Mouse (Mus musculus) forelimb bud, embryonic 11.5 days (tissue): ENCODE data around the gene Pink1.

Experiments used
- DNase-seq: peaks from one replicate; pipeline ENCODE4 v3.0.0-alpha.2; 2012; ENCODE audit warnings: low read depth, low spot score

The Pink1 gene

DNA sequence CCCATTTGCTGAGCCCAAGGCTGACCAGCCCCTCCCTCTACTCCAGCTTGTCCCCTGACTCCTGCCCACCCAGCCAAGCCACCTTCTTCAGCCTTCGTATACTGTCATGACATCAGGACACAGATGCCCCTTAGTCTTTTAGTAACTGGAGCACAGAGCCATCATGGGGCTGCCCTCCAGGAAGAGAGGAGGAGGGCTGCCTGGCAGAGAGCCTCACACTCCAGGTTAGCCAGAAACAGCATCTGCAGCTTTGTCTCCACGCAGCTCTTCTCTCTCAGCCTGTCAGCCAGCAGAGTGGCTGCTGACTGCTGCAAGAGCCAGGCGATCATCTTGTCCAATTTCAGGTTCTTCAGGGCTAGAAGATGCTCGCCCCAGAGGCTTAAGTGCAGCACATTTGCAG is 12.3 kb downstream of the Pink1 start:
- DNase-seq: no peak

DNA sequence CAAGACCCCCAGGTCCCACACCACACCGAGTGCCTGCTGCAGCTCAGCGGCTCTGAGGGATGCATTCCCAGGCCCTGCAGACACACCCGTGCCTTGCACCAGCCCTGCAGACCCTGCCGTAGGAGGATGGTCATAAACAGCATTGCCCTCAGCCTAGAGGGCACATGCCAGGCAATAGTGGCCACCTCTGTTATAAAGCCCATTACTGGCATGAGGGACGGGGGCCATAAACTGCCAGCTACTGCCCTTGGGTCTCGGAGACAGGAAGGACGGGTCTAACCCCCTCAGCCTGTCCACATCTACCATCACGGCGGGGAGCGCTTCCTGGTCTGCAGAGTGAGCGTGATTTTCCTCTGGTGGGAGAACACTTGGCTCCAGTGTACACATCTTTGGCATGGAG is 13.1 kb downstream of the Pink1 start:
- DNase-seq: no peak

DNA sequence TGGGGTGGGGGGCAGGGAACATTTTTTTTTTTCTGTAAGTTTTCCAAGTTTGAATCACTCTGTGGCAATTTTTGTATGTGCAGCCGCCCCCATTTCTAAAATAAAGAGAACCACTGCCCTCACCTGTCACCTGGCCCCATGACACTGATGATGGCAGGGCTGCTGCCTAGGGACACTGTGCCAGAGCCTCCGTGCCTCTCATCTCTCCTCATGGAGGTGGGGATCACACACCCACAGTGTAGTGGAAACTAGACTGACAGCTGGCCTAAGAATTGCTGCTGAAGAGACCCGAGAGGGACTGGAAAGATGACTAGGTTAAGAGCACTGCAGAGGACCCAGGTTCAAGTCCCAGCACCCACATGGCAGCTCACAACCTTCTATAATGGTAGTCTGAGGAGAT is 14.0 kb downstream of the Pink1 start:
- no peak for DNase-seq

DNA sequence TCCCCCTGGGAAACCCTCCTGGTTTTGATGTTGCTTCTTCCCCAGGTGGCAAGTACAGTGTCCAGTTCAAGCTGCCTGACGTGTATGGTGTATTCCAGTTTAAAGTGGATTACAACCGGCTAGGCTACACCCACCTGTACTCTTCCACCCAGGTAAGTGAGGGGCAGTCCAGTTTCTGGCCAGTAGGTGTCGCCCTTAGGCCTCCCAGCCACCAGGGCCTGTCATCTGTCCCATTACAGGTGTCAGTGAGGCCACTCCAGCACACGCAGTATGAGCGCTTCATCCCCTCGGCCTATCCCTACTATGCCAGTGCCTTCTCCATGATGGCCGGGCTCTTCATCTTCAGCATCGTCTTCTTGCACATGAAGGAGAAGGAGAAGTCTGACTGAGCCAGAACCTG is 14.5 kb downstream of the Pink1 start:
- peak; percentile 30 for DNase-seq

DNA sequence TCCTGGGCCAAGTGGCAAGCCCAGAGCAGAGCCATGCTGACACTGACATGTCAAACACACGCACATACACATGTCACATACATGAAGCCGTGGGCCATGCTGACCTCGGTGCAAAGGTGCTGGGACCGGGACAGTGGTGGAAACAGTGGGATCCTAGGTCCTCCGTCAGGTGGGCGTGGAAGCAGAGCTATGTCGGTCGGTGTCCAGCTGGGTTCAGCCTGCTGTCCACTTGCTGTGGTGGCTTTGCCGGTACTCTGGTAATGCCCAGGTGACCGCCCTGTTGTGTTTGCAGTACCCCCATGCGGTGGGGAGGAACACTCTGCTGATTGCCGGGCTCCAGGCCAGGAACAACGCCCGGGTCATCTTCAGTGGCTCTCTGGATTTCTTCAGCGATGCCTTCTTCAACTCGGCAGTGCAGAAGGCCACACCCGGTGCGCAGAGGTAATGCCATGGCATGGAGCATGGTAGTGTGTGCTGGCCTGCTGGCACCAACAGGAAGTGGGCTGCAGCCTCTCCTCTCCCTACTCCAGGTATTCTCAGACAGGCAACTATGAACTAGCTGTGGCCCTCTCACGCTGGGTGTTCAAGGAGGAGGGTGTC is 15.7 kb downstream of the Pink1 start:
- no peak for DNase-seq

DNA sequence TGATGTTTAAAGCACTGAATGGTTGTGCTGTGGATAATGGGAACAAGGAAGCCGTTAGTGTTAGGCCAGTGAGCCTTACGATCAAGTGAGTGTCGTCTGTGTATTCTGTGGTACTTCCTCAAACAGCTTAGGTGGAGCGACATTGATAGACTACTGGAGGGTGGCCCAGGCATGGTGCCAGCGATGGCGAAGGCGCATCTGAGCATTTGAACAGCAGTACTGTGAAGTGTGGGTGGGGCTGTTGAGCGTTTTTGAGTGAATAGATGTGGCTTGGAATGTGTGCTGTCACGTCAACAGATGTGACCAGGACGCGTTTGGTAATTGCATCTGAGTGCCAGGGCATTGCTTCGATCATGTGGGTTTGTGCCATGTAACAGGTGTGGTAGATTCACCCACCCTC is 18.4 kb downstream of the Pink1 start:
- DNase-seq: no peak

DNA sequence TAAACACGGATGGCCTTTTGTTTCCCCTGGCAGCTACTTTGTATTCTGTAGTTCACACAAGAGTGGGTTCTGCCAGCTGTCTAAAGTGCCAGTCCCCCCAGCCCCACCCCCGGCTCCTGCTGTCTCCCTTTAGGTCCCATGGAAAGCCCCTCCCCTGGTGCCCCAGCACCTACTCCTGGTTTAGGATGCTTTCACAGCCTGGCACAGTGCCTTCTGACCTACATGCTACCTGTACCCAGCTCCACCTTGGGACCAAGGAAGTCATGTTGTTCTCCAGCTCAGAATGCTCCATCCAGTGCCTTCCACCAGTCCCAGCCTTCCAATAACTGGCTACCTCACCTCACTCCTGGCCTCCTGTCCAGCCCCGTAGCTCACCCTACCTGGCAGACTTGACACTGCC is 19.1 kb downstream of the Pink1 start:
- DNase-seq: no peak

DNA sequence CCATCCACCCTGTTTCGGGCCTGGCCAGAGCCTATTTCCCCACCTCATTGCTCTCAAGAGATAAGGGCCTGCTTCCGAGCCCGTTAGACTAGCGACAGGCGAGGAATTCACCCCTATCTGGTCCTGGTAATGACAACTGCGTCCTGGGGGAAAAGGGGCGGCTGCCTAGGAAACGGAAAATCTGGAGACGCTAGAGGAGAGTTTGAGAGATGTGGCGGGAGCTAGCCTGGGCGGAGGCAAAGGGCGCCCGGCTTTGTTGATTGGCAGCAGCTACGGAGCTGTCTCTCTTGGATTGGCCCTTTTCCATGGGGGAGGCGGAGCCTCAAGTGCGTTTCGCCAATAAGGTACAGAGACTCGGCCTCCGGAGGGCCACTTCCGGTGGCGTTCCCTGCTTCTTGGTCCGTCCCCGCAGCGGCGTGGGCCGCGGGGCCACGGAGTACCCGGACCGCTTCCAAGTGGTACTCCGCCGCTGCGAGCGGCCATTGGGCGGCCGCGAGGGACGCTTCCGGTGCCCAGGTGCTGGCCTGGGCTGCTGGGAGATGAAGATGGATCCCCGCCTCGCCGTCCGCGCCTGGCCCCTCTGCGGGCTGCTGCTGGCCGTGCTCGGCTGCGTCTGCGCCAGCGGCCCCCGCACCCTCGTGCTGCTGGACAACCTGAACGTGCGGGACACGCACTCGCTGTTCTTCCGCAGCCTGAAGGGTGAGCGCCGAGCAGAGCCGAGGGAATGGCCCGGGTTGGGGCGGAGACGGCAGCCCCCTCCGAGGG is 21.6 kb downstream of the Pink1 start, which contains the start of gene Ddost:
Ddost (plus strand) TSS at position 391 of the 765 bp plus-strand sequence.
- peak; percentile 100 for DNase-seq

DNA sequence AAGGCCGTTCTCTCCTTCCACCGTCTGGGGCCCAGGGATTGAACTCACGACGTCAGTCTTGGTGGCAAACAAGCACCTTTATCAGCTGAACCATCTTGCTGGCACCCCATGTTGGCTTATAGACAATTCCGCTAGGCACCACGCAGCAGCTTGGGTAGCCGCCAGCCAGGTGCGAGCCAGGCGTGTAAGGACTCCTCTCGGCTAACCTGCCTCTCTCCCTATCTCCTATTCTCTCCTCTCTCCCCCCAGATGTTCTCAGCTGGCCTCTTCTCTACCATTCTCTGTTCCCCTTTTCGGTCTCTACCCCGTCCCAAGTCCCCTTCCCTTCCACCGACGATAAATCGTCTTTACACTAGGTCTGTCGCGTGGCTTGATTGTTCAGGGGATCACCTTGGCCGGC is 22.4 kb downstream of the Pink1 start:
- DNase-seq: no peak

DNA sequence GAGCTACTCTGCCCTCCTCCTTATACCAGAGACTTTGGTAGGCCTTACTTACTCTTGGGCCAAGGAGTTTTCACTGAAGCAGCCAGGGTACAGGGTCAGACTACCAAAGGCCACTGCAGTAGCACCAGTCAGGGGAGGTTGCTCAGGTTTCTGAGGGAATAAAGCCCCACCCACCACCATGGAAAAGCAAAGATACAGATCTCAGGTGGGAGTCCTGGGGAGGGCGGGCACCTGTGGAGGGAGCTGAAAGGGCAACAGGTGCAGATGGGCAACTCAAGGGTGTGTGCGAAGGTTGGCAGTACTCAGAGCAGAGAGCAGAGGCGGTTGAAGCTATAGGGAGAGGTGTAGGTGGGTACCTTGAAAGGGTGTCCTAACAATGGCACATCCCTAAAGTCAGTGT is 23.1 kb downstream of the Pink1 start:
- no peak for DNase-seq

DNA sequence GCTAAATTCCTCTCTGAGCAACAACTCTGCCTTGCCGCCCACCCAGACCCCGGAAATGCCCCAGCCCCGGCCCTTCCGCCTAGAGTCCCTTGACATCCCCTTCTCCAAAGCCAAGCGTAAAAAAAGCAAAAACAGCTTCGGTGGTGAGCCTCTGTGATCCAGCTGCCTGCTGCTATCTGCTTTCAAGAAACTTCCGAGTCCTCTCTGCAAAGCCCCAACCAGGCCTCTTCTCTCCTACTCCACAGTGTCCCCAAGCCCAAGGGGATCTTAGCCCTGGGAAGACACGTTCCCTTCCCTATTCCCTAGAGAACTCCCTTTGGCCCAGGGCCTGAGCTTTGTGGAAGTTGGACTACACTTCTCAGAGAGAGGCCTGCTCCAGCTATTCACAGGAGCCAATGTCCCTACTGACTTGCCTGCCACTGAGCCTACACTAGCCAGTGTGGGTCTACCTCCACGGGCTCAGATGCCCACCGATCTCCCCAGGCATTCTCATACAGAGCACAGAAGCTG is 24.8 kb downstream of the Pink1 start:
- DNase-seq: no peak

DNA sequence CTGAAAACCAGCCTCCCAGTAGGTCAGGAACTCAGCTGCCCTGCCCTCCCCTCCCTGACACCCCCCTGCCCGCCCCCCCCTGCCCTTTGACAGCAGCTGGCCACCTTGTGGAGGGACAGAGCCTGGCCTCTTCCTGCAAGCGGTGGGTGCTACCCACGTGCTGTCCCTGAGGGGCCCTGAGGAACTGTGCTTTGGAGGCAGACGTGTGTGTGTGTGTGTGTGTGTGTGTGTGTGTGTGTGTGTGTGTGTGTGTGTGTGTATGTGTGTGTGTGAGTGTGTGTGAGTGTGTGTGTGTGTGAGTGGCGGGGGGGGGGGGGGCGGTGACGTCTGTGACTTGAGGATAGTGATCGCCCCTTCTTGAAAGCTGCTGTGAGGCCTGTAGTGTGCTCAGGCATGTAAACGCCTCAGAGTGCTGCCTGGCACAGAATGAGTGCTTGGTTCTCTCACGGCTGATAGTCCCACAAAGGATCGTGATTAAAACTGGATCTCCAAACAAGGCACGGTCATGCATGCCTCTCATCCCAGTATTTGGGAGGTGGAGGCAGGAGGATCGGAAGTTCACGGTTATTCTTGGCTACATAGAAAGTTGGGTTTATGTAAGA is 32.1 kb downstream of the Pink1 start:
- no peak for DNase-seq

DNA sequence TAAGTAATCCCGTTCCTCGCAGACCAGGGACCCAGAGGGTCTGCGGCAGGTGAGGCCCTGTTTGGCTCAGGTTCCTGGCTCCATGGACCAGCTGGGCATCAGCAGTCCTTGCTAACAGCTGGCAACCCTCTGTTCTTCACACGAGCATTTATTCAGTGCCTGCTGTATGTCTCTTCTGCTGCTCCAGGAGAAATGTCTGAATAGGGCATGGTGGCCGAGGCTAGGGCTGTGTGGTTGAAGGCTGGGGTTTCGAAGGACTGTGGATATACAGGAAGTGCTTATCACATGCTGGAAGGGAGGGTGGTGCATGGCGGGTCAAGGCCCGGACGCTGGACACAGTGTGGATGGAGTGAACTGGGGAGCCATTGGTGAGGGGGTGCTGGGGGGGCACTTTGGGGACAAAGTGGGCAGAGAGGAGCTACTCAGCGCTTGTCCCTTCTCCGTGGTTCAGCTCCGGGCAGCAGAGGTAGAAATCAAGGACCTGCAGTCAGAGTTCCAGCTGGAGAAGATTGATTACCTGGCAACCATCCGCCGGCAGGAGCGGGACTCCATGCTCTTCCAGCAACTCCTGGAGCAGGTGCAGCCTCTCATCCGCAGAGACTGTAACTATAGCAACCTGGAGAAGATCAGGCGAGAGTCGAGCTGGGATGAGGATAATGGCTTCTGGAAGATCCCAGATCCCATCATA is 32.7 kb downstream of the Pink1 start:
- no peak for DNase-seq

DNA sequence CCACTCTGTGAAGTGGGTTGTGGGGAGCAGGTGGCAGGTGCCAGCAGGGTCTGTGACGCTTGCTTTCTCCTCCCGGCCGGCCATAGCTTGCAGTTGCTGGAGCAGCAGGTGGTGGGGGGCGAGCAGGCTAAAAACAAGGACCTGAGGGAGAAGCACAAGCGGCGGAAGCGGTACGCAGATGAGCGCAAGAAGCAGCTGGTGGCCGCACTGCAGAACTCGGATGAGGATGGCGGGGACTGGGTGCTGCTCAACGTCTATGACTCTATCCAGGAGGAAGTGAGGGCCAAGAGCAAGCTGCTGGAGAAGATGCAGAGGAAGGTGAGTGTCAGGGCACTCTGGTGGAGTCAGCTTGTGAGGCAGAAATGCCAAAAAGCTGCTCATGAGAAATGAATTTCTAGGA is 34.1 kb downstream of the Pink1 start:
- no peak for DNase-seq

DNA sequence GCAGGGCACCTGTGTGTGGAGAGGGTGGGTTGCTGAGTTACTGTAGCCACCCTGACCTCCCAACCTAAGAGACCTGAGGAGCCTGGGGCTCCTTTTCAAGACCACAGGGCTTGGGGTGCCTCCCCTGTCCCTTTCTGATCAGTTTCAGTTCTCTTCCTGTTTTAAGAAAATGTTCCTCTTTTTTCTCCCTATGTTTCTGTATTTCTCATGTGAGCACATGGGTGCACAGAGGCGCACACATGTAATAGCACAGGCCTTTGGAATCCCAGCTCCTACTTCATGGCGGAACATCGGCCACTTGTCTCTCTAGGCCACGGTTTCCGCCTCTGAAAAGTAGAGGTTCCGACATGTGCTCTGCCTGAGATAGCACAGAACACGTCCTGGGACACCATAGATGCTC is 37.4 kb downstream of the Pink1 start:
- no peak for DNase-seq

DNA sequence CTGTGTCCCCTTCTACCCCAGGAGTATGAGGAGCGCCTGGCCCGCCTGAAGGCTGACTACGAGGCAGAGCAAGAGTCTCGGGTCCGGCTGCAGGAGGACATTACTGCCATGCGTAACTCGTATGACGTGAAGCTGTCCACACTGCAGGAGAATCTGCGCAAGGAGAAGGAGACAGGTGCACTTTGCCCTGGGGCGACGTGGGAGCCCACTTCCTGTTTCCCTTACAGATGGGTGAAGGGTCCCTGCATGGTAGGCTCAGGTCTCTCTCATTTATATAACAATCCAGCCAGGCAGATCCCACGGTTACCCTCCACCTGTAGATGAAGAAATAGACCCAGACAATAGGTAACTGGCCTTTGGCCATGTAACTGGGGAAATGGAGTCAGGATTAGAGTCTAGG is 39.7 kb downstream of the Pink1 start:
- DNase-seq: no peak

DNA sequence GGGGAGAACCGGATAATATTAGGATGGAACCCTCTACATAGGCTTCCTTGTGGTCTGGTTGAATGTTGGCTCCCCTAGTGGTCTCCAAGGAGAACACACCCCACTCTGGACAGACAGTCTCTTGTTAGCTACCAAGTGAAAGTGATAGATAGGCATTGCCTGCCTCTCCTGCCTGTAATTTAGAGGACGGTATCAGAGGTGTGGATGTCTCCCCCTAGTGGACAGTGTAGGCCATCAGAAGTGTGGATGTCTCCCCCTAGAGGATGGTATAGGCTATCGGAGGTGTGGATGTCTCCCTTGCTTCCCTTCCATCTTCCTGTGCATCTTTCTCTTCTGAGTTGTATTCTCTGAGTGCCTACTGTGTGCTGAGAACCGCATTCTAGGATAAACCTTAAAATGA is 43.3 kb downstream of the Pink1 start:
- DNase-seq: peak; percentile 84

DNA sequence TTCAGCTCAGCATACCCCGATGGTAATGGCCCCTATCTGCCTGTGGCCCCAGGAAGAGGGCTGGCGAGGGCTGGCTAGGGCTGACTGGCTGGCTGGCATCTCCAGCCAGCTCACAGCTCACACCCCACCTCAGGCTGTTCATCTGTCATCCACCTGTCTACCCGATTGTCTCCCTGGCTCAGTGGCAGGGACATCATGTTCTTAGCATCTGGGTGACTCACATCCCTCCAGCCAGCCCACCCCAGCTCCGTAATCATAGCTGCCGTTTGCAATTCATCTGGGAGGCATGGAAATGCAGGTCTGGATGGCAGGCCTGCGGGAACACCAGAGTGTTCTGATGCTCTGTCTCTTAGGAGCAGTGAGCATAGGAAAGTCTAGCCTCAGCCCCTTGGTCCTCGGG is 47.8 kb downstream of the Pink1 start:
- no peak for DNase-seq

DNA sequence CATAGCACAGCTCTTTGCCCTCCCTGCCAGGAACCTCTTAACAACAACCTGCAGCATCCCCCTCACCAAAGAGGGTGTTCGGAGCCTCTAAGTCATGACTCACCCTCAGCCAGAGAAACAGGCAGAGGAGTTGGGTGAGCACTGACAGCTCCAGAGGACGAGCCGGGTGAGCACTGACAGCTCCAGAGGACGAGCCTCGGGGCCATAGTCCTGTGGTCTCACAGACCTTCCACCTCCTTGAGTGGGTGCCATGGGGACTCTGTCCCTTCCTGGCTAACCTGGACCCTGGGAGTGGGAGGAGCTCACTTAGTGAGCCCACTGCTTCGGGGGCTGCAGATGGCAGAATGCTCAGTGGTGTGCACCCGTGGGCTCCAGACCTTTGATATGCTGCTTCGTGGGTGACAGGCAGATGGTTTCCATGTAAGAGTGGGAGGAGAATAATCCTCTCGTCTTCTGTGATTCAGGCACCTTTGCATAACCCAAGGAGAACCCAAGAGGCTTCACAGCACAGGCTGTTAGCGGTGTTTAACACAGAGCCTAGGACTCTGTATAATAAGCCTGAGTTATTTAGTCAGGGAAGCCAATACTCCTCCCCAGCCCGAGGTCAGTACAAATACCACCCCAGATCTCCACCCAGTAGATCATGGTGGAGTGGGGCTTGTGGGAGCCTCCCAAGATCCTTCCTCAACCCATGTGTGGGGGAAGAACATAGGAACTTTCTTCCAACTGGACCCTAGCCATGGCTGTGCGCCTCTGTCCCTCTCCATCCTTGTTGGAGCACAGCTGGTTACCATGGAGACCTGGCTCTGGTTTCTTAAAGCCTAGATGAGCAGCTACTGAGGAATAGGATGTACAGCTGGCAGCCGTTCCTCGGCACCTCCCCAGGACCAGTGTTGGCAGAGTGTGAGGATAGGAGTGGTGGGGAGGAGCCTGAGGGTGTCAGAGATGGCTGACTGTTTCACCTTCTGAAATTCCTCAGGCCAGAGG is 53.8 kb downstream of the Pink1 start:
- no peak for DNase-seq

DNA sequence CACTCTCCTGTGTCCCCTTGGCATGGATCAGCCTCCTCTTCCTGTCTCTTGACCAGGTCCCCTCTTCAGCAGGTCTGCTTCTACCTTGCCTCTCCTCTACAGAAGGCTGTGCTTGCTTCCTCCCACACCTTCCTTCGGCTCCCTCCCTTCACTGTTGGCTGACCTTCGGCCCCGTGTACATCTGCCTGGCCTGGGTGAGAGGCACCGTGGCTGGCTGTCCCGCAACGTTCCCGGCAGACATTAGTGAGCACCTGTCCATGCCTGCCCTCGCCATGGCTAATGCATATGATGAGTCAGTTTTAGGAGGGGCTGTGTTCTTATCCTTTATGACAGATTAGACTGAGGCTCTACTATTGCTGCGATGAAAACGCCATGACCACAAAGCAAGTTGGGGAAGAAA is 58.2 kb downstream of the Pink1 start:
- DNase-seq: no peak
